Mouse (Mus musculus): Measurements from ENCODE around the gene Slc22a16.

DNA sequence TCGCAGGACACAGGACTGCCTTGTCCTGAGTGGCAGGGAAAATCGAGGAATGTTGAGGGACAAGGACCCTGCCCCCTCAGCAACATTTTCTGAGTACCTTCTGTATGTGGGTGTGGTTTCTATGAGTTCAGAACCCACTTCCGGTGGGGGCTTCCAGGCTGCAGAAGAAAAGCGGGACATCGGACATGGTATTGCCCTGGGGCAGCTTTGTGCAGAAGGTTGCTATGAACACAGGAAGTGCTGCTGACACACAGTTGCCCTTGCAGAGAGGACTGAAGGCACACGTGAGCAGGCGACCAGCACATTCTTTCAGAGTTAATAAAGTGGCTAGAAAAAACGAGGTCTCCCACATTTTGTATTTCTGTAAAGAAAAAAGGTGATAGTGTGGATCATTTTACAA is 42.6 kb upstream of the Slc22a16 start:
- TF ChIP-seq POLR2A (IDR thresholded peaks at IDR 0.05; ENCODE audit: low read depth, low read length) (no peak), CTCF (conservative IDR thresholded peaks at IDR 0.05; ENCODE audit: insufficient read depth, insufficient read length, low read depth, low read length) (no peak)
